Mouse (Mus musculus): ENCODE data around the gene Kcnq1.

DNA sequence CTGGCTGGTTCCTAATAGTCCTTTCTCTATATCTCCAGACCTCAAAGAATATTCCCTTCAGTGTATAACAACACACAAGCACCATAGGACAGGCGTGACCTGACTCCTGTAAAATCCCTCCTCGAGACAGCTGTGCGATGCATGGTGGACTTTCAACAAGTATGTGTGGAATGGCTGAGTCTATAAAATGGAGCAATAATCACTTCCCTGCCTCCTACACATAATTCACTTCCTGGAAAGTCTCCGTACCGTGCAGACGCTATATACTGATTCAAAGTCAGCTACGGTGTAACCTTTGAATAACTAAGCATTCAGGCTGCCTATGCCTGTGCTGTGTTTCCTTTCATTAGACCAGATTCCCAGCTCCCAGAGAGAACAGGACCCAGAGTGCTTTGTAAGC lies 182.0 kb downstream of the Kcnq1 start:
- TF ChIP-seq CTCF (IDR thresholded peaks at IDR 0.05; ENCODE audit: low read depth) (no peak), EP300 (optimal IDR thresholded peaks at IDR 0.05) (no peak)
